Mouse (Mus musculus) forebrain, embryonic 15.5 days (tissue): ENCODE results near the gene Tmem81. TPM values are rescaled to one million over a fixed set of nuclear protein-coding genes. Genes with fewer than 3 reads are reported as not detected.

Experiments used
- ATAC-seq: fragments of 200-750 bp; cut with Nextera tagmentation; replicated peaks from 2 replicates; pipeline ENCODE4 v1.8.0; 2017; ENCODE audit warnings: mild to moderate bottlenecking, moderate TSS enrichment, moderate library complexity
- H3K27ac ChIP-seq: fragments of 300-500 bp; sonication (generic); replicated peaks from 2 replicates; pipeline ENCODE4 v1.5.1; 2015; ENCODE audit warnings: mild to moderate bottlenecking, inconsistent platforms
- H3K27me3 ChIP-seq: fragments of 300-500 bp; sonication (generic); 2 replicates; pipeline ENCODE4 v1.6.1; 2015; ENCODE audit warnings: inconsistent platforms
- H3K36me3 ChIP-seq: fragments of 300-500 bp; sonication (generic); 2 replicates; pipeline ENCODE4 v1.6.1; 2015; ENCODE audit warnings: mild to moderate bottlenecking, inconsistent platforms
- H3K4me1 ChIP-seq: fragments of 300-500 bp; sonication (generic); 2 replicates; pipeline ENCODE4 v1.6.1; 2015; ENCODE audit warnings: inconsistent platforms
- H3K4me2 ChIP-seq: fragments of 300-500 bp; sonication (generic); replicated peaks from 2 replicates; pipeline ENCODE4 v1.6.1; 2015; ENCODE audit warnings: mild to moderate bottlenecking, inconsistent platforms
- H3K4me3 ChIP-seq: fragments of 300-500 bp; sonication (generic); 2 replicates; pipeline ENCODE4 v1.5.1; 2015; ENCODE audit warnings: mild to moderate bottlenecking, inconsistent platforms
- H3K9ac ChIP-seq: fragments of 300-500 bp; sonication (generic); replicated peaks from 2 replicates; pipeline ENCODE4 v1.6.1; 2015; ENCODE audit warnings: mild to moderate bottlenecking, inconsistent platforms
- H3K9me3 ChIP-seq: fragments of 300-500 bp; sonication (generic); 2 replicates; pipeline ENCODE4 v1.6.1; 2016; ENCODE audit warnings: inconsistent platforms
- whole genome bisulfite sequencing: fragments of 180-500 bp; shearing (Covaris S2); methylation state at CpG from one replicate; pipeline ENCODE4 v1.1.7; 2015; ENCODE audit warnings: mixed read lengths; 5-methylcytosine and 5-hydroxymethylcytosine counted together
- polyA plus RNA-seq: library from polyadenylated mRNA; unstranded; fragments of >200 nt; fragmentation: Nextera tagmentation; extraction: Ambion mirVana; gene quantifications from 2 replicates; pipeline ENCODE4 v1.2.1, GENCODE M21; 2015

Gene Tmem81
- polyA plus RNA-seq, 1 experiment from 2014 or later, result 1.5 TPM

DNA sequence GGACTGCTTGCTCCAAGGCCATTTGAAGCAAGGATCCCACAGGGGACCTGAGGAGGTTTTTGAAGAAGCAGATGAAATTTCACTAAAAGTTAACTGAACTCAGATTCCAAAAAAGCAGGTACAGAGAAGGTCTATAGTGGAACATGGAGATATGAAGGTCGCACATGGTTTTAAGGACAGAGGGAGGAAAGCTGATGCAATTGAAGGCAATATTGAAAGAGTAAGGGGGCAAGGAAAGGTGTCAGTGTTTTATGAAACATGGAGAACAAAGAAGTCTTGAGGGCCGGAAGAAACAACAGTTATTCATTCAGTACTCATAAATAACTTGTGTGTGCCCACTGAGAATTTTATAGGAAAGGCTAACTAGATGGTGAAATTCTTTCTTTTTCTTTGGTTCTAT lies 24.4 kb upstream of the Tmem81 start:
- Histone ChIP-seq H3K9me3 (no peaks in the 10 kb centered on the region), H3K4me3 (no peak overlapping the region), H3K4me2 (no peak overlapping the region), H3K9ac (no peak overlapping the region), H3K4me1 (peaks cover 20% of the 10 kb centered on the region), H3K36me3 (peaks cover 11% of the 10 kb centered on the region), H3K27me3 (no peaks in the 10 kb centered on the region), H3K27ac (no peak overlapping the region)
- ATAC-seq, result no peak
- 89% methylated on average over 2 of the region's 2 CpGs for WGBS

DNA sequence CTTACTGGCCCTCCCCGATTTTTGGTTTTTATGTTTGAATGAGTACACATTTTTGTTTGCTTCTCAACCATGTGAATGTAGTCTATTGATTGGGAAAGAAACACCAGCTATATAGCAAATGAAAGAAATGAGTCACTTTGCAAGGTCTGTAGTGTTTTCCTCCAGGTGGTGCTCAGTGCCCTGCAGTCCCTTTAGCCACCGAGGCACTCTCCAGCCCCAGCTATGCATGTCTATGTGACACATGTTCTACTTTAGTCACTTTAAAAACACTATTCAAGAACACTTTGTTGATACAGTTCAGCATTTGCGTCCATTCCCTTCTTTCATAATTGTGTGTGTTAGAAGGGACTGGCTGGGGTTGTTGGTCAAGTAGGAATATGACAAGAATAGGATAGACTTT lies 22.8 kb upstream of the Tmem81 start:
- H3K9me3 ChIP-seq, result no peaks in the 10 kb centered on the region
- peaks cover 17% of the 10 kb centered on the region for H3K36me3 ChIP-seq
- no peaks in the 10 kb centered on the region for H3K27me3 ChIP-seq
- no peak overlapping the region for H3K27ac ChIP-seq
- H3K4me2 ChIP-seq, result no peak overlapping the region
- H3K4me3 ChIP-seq, result no peak overlapping the region
- no peak overlapping the region for H3K9ac ChIP-seq
- ATAC-seq, result no peak
- 89% methylated on average over 3 of the region's 3 CpGs for WGBS
- peaks cover 13% of the 10 kb centered on the region for H3K4me1 ChIP-seq

DNA sequence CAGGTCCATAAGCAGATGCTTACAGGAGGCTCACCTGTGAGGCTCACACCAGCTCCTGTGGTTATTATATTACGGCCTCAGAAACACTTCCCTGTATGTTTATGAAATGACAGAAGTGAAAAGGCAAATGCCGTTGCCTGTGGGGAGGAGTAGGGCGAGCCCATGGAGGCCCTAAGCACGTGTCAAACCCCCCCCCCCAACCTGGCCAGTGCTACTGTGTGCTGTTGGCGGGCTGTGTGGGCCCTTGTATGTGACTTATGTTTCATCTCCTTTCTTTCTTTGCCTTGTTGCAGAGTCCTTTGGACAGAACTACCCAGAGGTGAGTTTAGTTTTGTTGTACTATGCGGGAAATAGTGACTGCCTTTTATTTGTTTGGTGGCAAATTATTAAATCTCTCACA lies 22.3 kb upstream of the Tmem81 start:
- Histone ChIP-seq H3K4me1 (peaks cover 8% of the 10 kb centered on the region), H3K36me3 (peaks cover 20% of the 10 kb centered on the region)
- WGBS, result 87% methylated on average over 6 of the region's 6 CpGs

DNA sequence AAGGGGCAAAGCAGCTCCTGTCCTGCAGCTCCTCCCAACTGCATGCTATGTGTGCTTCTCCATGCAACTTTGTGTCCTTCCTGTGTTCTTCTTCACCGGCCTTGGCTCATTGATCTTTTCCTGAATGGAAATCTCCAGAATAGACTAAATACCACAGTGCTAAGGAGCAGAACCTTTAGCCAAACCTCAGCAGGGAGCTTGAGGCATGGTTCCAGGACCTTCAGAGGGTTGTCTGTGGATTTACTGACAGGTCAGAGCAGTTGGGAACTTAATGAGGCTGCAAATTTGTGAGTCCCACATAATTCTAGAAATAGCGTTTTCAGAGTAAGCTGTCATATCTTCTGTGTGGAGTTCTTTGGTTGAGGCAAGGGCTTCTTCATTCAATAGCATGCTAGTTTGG lies 5.5 kb upstream of the Tmem81 start:
- no peaks in the 10 kb centered on the region for H3K4me1 ChIP-seq
- no peaks in the 10 kb centered on the region for H3K9me3 ChIP-seq
- peaks cover 81% of the 10 kb centered on the region for H3K36me3 ChIP-seq
- ATAC-seq, result no peak
- no peak overlapping the region for H3K4me3 ChIP-seq
- H3K4me2 ChIP-seq, result no peak overlapping the region
- no peak overlapping the region for H3K9ac ChIP-seq
- H3K27ac ChIP-seq, result no peak overlapping the region
- 97% methylated on average over 2 of the region's 2 CpGs for WGBS
- H3K27me3 ChIP-seq, result no peaks in the 10 kb centered on the region

More for the DNA sequence above, 22.3 kb upstream of the Tmem81 start:
- Histone ChIP-seq H3K4me3 (no peak overlapping the region), H3K9ac (no peak overlapping the region), H3K27me3 (no peaks in the 10 kb centered on the region), H3K27ac (no peak overlapping the region), H3K9me3 (no peaks in the 10 kb centered on the region), H3K4me2 (no peak overlapping the region)
- no peak for ATAC-seq

DNA sequence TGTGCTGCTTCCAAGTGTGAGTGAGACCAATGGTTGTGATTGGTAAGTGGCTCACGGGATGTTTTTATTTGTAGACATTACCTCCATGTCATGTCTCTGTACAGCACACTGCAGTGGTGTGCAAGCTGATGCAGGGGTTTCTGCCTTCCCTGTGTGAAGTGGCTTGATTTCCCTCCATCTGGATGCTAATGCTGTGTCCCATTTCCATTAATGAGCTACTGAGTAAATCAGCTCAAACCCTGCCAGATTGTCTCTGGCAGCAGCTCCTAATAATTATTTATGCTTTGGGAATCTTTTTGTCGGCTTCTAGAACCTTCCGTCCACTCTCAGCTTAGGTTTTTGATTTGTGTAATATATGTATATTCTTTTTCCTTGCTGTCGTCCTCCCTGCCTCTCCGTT lies 875 bp upstream of the Tmem81 start:
- Histone ChIP-seq H3K4me3 (no peak overlapping the region), H3K4me2 (no peak overlapping the region), H3K9me3 (no peaks in the 10 kb centered on the region), H3K4me1 (0 out of 2 replicates have a peak, but pooled peaks cover 2% of the 10 kb centered on the region), H3K9ac (no peak overlapping the region), H3K27me3 (no peaks in the 10 kb centered on the region), H3K36me3 (peaks cover 66% of the 10 kb centered on the region), H3K27ac (peak overlapping the region; percentile 42)
- WGBS, result 72% methylated on average over 5 of the region's 5 CpGs
- ATAC-seq, result peak; percentile 47; the same call in 1 of the 2 replicates

DNA sequence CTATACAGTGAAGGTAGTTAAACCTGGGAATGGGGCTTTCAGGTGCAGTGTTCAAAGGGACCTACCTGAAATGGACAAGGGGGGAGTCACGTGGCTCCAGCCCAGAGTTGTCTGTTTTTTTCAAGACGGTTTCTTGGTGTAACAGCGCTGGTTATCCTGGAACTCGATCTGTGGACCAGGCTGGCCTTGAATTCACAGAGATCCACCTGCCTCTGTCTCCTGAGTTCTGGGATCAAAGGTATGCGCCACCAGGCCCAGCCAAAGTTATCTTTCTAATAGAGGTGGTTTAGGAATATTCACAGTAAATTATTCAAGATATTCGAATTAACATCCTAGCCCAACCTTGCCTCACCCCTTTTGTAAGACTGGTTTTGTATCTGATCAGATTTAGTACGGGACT lies 626 bp downstream of the Tmem81 start:
- ATAC-seq, result no peak
- peaks cover 4% of the 10 kb centered on the region; the same call in 1 of the 2 replicates for H3K4me1 ChIP-seq
- WGBS, result 95% methylated on average over 7 of the region's 7 CpGs
- no peaks in the 10 kb centered on the region for H3K27me3 ChIP-seq
- no peak overlapping the region for H3K4me3 ChIP-seq
- no peaks in the 10 kb centered on the region for H3K9me3 ChIP-seq
- no peak overlapping the region for H3K9ac ChIP-seq
- no peak overlapping the region for H3K4me2 ChIP-seq
- no peak overlapping the region for H3K27ac ChIP-seq
- H3K36me3 ChIP-seq, result peaks cover 51% of the 10 kb centered on the region

DNA sequence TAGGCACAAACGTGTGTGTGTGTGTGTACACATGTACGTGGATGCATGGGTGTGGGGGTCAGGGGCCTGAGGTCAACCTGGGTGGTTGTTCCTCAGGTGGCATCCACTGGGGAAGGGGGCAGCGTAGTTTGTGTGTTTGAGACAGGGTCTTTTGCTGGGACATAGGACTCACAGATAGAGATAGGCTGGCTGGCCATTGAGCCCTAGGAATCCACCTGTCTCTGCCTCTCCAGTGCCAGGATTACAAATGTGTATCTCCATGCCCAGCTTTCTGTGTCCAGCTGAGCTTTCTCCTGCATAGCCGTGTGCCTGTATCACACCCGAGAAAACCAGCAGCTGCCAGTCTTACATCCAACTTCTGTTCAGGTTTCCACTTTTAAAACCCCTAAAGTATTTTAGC lies 3.7 kb downstream of the Tmem81 start:
- Histone ChIP-seq H3K4me3 (no peak overlapping the region), H3K9me3 (no peaks in the 10 kb centered on the region), H3K27me3 (no peaks in the 10 kb centered on the region), H3K4me2 (no peak overlapping the region), H3K36me3 (peaks cover 28% of the 10 kb centered on the region; the same call in 1 of the 2 replicates), H3K4me1 (peaks cover 5% of the 10 kb centered on the region; the same call in 1 of the 2 replicates), H3K9ac (no peak overlapping the region), H3K27ac (peak overlapping the region; percentile 55)
- 88% methylated on average over 5 of the region's 5 CpGs for WGBS
- ATAC-seq, result no peak

DNA sequence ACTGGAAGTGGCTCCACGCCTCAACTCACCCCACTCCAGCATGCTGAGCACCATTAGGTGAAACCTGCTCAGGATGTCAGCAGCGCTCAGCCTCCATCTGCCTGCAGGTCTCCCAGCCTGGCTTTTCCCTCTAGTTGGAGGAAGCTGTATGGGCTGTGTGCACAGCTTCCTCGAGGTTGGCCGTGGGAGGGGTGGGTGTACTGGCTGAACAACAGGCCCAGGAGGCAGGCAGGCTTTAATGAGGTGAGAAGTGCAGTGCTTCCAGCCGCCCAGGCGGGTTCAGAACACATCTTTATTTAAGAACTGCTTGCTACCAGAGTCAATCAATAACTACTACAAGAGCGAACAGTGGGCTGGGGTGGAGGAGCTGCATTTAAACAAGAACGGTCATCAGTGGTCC lies 5.5 kb downstream of the Tmem81 start:
- no peak for ATAC-seq
- Histone ChIP-seq H3K4me1 (peaks cover 5% of the 10 kb centered on the region; the same call in 1 of the 2 replicates), H3K36me3 (peaks cover 23% of the 10 kb centered on the region), H3K4me2 (no peak overlapping the region), H3K27ac (peak overlapping the region; percentile 55), H3K9ac (no peak overlapping the region), H3K9me3 (no peaks in the 10 kb centered on the region), H3K4me3 (no peak overlapping the region), H3K27me3 (no peaks in the 10 kb centered on the region)
- 61% methylated on average over 8 of the region's 8 CpGs for WGBS

DNA sequence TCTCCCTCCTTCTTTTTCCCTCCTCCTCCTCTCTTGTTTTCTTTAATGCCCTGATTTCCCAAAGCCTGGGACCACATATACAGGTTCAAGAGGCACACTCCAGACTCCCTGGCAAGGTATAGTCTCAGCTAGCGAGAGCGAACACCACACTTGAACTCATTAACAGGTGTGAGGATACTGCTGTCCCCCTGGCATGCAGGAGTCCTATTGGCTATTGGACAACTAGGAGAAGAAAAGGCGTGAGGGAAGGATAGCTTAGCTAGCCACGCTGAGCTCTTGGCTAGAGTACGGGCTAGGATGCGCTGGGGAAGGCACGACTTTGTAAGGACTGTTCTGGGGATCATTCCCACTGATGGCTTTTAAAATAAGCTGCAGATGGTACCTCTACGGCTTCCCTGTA lies 6.1 kb downstream of the Tmem81 start:
- peaks cover 24% of the 10 kb centered on the region for H3K36me3 ChIP-seq
- no peak overlapping the region for H3K9ac ChIP-seq
- H3K4me1 ChIP-seq, result peaks cover 5% of the 10 kb centered on the region; the same call in 1 of the 2 replicates
- H3K9me3 ChIP-seq, result no peaks in the 10 kb centered on the region
- no peak overlapping the region for H3K4me2 ChIP-seq
- 0 out of 2 replicates have a peak overlapping the region, but pooled peaks have one; percentile 17 for H3K27ac ChIP-seq
- H3K27me3 ChIP-seq, result no peaks in the 10 kb centered on the region
- ATAC-seq, result no peak
- 78% methylated on average over 8 of the region's 8 CpGs for WGBS
- no peak overlapping the region for H3K4me3 ChIP-seq

DNA sequence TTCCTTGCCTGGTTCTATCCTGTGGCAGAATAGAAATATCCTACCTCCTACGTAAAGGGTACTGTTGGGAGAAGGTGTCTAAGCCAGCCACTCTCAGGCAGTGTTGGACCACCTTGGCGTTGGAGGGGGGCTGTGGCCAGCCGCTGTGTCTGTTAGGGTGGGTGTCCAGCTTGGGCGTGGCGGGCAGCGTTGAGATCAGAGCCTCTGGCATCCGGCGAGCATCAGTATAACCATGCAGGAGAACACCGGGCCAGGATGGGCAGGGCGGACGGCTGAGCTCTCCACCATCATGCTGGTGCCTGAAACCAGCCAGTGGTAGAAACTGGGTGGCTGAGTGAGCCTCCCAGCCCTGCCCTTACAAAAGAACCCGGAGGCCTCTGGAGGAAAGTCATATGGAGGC lies 9.3 kb downstream of the Tmem81 start:
- H3K4me2 ChIP-seq, result no peak overlapping the region
- no peak for ATAC-seq
- H3K4me3 ChIP-seq, result no peak overlapping the region
- peaks cover 3% of the 10 kb centered on the region; the same call in 1 of the 2 replicates for H3K4me1 ChIP-seq
- H3K9me3 ChIP-seq, result no peaks in the 10 kb centered on the region
- no peaks in the 10 kb centered on the region for H3K27me3 ChIP-seq
- 90% methylated on average over 12 of the region's 12 CpGs for WGBS
- H3K9ac ChIP-seq, result no peak overlapping the region
- H3K27ac ChIP-seq, result no peak overlapping the region
- H3K36me3 ChIP-seq, result peaks cover 34% of the 10 kb centered on the region

DNA sequence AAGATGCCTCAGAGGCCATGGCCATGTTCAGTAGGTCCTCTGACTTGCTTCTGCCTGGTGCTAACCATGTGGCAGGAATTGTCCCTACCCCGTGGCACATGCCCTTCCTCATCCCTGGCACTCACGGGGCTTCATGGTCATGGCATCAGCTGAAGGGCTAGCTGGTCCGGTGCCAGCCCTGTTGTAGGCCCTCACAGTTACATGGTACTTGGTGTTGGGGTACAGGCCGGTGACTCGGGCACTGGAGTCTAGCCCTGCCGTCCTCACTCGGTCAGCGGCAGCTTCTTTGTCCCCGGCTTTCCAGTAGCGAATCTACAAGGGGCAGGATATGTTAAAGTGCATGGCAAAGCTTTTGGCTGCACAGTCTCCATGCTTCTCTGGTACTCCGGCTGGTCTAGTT lies 10.7 kb downstream of the Tmem81 start:
- Histone ChIP-seq H3K4me2 (no peak overlapping the region), H3K27me3 (no peaks in the 10 kb centered on the region), H3K9me3 (no peaks in the 10 kb centered on the region), H3K27ac (no peak overlapping the region), H3K36me3 (peaks cover 41% of the 10 kb centered on the region), H3K9ac (no peak overlapping the region), H3K4me1 (no peaks in the 10 kb centered on the region), H3K4me3 (no peak overlapping the region)
- WGBS, result 91% methylated on average over 11 of the region's 11 CpGs
- no peak for ATAC-seq

DNA sequence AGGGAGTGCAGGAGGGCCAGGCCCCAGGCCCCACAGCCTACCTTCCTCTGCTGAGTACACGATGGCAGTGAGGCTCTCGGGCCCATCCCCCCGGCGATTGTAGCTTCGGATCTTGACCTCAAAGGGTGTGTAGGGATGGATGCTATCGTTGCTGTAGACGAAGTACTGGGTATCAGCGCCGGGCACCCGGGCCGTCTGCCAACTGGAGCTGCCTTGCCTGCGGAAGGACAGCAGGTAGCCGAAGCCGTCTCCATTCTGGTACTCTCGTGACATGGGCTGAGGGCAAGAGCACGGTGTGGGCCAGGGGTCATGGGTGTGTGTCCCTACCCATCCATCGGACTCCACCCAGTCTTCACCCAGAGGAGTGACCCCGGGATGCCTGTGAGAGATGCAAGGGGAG lies 12.6 kb downstream of the Tmem81 start:
- no peak for ATAC-seq
- Histone ChIP-seq H3K9me3 (no peaks in the 10 kb centered on the region), H3K4me3 (no peak overlapping the region), H3K27me3 (no peaks in the 10 kb centered on the region), H3K27ac (no peak overlapping the region), H3K36me3 (peaks cover 59% of the 10 kb centered on the region), H3K4me1 (no peaks in the 10 kb centered on the region), H3K4me2 (no peak overlapping the region), H3K9ac (no peak overlapping the region)
- WGBS, result 86% methylated on average over 18 of the region's 18 CpGs

DNA sequence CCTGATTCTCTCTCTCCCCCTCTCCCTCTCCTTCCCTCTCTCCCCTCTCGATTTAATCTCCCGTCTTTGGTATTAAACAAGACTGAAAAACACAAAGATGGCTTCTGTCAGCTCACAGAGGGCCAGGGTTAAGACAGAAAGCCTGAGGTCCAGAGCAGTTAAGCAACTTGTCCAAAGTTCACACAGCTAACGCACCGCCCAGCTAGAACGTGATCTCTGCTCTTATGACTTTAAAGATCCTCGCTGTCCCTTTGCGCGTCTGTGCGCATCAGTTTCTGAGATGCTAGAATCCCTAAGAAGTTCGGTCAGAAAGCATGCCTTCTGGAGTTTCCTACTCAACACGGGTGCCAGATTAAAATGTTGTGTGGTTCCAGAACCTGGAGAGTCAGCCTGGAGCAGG lies 13.7 kb downstream of the Tmem81 start:
- H3K27ac ChIP-seq, result no peak overlapping the region
- 84% methylated on average over 11 of the region's 11 CpGs for WGBS
- ATAC-seq, result no peak
- no peak overlapping the region for H3K9ac ChIP-seq
- no peaks in the 10 kb centered on the region for H3K27me3 ChIP-seq
- peaks cover 65% of the 10 kb centered on the region for H3K36me3 ChIP-seq
- H3K4me3 ChIP-seq, result no peak overlapping the region
- H3K4me2 ChIP-seq, result no peak overlapping the region
- no peaks in the 10 kb centered on the region for H3K9me3 ChIP-seq
- no peaks in the 10 kb centered on the region for H3K4me1 ChIP-seq
